Mouse (Mus musculus) bone marrow macrophage, adult 2 months (primary cell): ENCODE data around the gene Tstd1.

Experiments
- CTCF ChIP-seq: IDR thresholded peaks from 2 replicates; pipeline ENCODE4 v1.5.1; 2012; ENCODE audit warnings: low read depth, mild to moderate bottlenecking, low read length, moderate library complexity
- POLR2A ChIP-seq: IDR thresholded peaks from 2 replicates; pipeline ENCODE4 v1.6.1; 2012; ENCODE audit warnings: mild to moderate bottlenecking, low read depth, low read length, borderline replicate concordance

DNA sequence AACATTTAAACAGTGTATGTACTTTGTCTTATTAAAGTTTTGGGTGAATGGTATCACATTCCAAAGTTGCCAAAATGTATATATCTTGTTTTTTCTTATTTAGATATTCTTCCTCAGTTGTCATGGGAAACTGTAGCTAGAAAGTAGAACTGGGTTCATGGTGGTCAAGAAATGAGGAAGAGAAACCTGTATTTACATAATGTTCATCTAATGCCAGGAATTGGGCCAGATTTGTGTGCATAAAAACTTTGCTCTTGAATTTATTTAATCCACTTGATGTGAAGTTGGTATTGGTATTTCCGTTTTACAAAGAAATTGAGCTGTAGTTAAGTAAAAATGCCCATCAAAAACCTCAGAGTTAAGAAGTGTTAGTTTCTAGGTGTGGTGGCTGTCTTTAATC is 8.4 kb upstream of the Tstd1 start:
- TF ChIP-seq CTCF = no peak
- no peak for TF ChIP-seq POLR2A
